Mouse (Mus musculus) megakaryocyte-erythroid progenitor cell, adult 5-6 weeks (primary cell): ENCODE measurements around the gene Maats1. TPM values are rescaled to one million over a fixed set of nuclear protein-coding genes. Genes with fewer than 3 reads are reported as not detected.

Experiments
- ATAC-seq: replicated peaks from 2 replicates; pipeline ENCODE4 v1.8.0; 2016; ENCODE audit warnings: mild to moderate bottlenecking, inconsistent platforms; ENCODE audit not compliant: severe bottlenecking, poor library complexity, low FRiP score, low TSS enrichment
- total RNA-seq, 2 experiments: library from RNA; stranded (forward) in 1 of 2; stranded (reverse) in 1 of 2; fragments of 200-1000, 215-1000 nt in 1 of 2; fragments of >200 nt in 1 of 2; fragmentation: Nextera tagmentation in 1 of 2; gene quantifications; 2 replicates each; pipeline ENCODE4 v1.2.3; 2014 to 2017

Gene Maats1
- total RNA-seq, 2 experiments from 2014 or later: 0.66 TPM; not detected in 1

GRCm38 (mm10) chr16:38371705-38372296, 29.9 kb upstream of the Maats1 start:
- ATAC-seq: peak; percentile 89

- no peak for ATAC-seq
Measured at GRCm38 (mm10) chr16:38370633-38371374, 28.9 kb upstream of the Maats1 start.

GRCm38 (mm10) chr16:38369992-38370484, 28.1 kb upstream of the Maats1 start:
- no peak for ATAC-seq

- ATAC-seq: no peak
Measured at GRCm38 (mm10) chr16:38369431-38369830, 27.5 kb upstream of the Maats1 start.

- no peak for ATAC-seq
Measured at GRCm38 (mm10) chr16:38369000-38369399, 27.1 kb upstream of the Maats1 start.

- ATAC-seq: no peak
Measured at GRCm38 (mm10) chr16:38368336-38368735, 26.4 kb upstream of the Maats1 start.

GRCm38 (mm10) chr16:38366231-38366630, 24.3 kb upstream of the Maats1 start:
- no peak for ATAC-seq

- ATAC-seq: no peak
Measured at GRCm38 (mm10) chr16:38365390-38365789, 23.4 kb upstream of the Maats1 start.

GRCm38 (mm10) chr16:38363657-38364056, 21.7 kb upstream of the Maats1 start:
- ATAC-seq: no peak

GRCm38 (mm10) chr16:38363256-38363595, 21.3 kb upstream of the Maats1 start:
- ATAC-seq: no peak

GRCm38 (mm10) chr16:38362493-38363255, 20.7 kb upstream of the Maats1 start:
- no peak for ATAC-seq

GRCm38 (mm10) chr16:38361933-38362332, 20.0 kb upstream of the Maats1 start, which contains the start of gene Popdc2:
Popdc2 (plus strand) TSS chr16:38362209.
- ATAC-seq: no peak

- peak; percentile 24; the same call in 1 of the 2 replicates for ATAC-seq
Measured at GRCm38 (mm10) chr16:38360317-38360716, 18.4 kb upstream of the Maats1 start.

GRCm38 (mm10) chr16:38359857-38360256, 17.9 kb upstream of the Maats1 start:
- ATAC-seq: peak; percentile 60; the same call in 1 of the 2 replicates

GRCm38 (mm10) chr16:38359241-38359640, 17.3 kb upstream of the Maats1 start:
- ATAC-seq: no peak

GRCm38 (mm10) chr16:38358256-38358812, 16.4 kb upstream of the Maats1 start:
- ATAC-seq: no peak

GRCm38 (mm10) chr16:38354185-38354913, 12.4 kb upstream of the Maats1 start:
- ATAC-seq: 0 out of 2 replicates have a peak, but pooled peaks have one; percentile 53

GRCm38 (mm10) chr16:38353642-38354041, 11.7 kb upstream of the Maats1 start:
- peak; percentile 62 for ATAC-seq

GRCm38 (mm10) chr16:38352851-38353250, 10.9 kb upstream of the Maats1 start:
- no peak for ATAC-seq
